Mouse (Mus musculus): Measurements from ENCODE around the gene Pllp.

GRCm38 (mm10) chr8:94733821-94734465 lies 37.9 kb upstream of the Pllp start:
- no peak for TF ChIP-seq EP300 (IDR thresholded peaks at IDR 0.05; ENCODE audit: insufficient read depth, low read depth, low read length)
- no peak for TF ChIP-seq POLR2A (IDR thresholded peaks at IDR 0.05; ENCODE audit: insufficient read depth, low read depth, low read length)

Measured in heart, adult 2 months (tissue).